Mouse (Mus musculus) mouse trophoblast stem cell (cell line): ENCODE results near the gene Tmem94.

Source experiments
- in situ Hi-C, 2 experiments: fragments of 300-500 bp; cut with MseI, MboI; formaldehyde crosslinking; loops; 2 replicates in 1 of 2; 3 replicates in 1 of 2; pipeline ENCODE4 v1.15.1; 2025

The Tmem94 gene

DNA sequence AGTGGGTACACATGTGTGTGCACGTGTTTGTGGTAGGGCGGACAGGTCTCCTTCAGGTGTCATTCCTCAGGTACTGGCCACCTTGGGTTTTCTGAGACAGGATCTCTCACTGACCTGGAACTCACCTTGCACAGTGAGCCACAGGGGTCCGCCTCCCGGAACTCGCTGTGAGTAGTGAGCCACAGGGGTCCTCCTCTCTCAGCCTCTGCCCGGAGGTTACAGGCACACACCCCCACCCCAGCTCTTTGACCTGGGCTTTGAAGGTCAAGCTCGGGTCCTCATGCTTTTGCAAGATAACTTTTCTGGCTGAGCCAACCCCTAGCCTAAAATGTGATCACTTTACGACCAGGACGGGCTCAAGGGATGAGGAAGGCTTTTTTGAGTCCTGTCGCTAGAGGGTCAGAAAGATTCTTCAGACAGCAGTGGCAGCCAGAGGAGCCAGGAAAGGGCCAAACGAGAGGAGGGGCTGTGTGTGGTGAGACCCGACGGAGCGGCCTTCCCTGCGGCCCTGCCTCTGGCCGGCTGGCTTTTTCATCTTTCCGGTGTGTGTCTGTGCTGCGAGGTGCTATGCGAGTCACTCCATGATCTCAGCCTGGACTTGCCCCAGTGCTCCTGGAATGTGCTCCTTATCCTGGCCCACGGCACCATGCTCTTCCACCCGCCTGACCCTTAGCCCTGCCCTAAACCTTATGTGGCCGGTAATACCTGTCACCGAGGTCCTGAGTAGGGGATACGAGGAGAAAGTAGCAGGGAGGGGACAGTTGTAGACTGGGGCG is 65.5 kb downstream of the Tmem94 start:
- in situ Hi-C loops = no loop called here

GRCm38 (mm10) chr11:115831518-115831917 is 66.3 kb downstream of the Tmem94 start:
- in situ Hi-C loops = no loop called here

GRCm38 (mm10) chr11:115832064-115832463 is 66.8 kb downstream of the Tmem94 start:
- in situ Hi-C loops = no loop called here

DNA sequence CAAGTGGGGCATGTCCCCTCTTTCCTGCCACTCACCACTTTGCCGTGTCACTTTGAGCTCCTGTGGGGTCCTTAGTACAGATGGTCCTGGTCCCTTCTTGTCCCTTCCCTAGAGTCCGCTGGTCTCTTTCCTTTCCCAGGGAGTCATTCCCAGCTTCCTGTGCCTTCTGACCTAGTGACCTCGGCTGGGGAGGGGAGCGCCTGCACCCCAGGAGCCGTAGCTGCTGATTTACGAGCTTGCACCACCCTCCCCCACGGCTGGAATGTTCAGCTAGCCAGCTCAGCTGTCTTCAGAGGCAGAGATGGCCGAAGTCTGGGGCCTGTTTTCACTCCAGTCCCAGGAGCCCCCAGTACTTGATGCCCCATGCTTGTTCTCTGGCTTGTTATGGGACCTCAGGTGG is 67.3 kb downstream of the Tmem94 start:
- in situ Hi-C loops = no loop called here

DNA sequence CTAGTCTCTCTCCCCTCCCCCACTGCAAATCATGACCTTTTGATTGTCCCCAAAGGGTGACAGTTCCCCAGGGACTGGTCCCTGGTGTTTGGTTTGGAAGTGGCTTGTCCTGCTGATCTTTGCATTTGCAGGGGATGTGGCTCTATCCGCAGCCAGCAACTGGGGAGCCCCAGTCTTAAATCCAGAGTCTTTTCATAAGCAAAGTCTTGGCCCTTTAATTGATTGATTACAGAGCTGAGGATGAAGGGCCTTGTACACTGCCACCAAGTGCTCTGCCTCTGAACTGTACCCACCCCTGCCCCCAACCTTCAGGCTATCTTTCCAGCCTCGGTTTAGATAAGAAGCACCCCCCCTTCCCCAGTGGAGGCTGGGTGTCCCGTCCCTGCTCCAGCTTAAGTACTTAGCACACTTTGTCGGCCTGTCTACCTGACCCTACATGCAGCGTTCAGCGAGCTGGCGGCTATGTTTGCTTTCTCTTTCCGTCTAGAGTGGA is 67.8 kb downstream of the Tmem94 start:
- in situ Hi-C loops = no loop called here

GRCm38 (mm10) chr11:115834033-115834432 is 68.8 kb downstream of the Tmem94 start:
- in situ Hi-C loops = no loop called here

DNA sequence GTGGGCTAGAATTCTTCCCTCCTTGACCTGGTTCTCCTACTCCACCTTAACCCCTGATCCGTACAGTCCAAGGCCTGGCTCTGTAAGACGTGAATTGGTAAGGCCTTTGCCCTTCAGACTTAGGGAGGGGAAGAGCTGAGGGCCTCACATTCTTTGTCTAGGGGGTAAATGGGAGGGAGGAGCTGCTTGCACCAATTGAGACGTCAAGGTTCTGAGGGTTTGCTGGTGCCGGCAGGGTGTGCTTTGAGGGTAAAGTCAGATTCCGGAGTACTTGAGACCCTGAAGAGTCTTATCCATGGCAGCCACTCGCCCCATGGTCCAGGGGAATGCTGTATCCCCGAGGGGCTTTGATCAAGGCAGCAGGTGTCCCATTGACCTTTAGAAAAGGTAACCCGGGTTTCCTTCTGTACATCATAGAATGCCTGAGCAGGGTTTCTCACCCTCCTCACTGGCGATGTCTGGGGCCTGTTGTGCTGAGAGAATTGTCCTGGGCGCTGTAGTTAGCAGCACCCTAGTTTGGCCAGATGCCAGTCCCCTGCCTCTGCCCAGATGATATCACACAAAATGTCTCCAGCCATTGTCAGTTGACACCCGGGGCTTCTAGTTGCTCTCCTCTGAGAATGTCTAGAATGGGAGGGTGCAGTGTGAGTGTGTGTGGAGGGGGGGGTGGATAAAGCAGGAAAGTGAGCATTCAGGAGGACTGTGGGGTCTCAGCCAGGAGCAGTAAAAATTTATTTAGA is 71.6 kb downstream of the Tmem94 start:
- in situ Hi-C loops = no loop called here

DNA sequence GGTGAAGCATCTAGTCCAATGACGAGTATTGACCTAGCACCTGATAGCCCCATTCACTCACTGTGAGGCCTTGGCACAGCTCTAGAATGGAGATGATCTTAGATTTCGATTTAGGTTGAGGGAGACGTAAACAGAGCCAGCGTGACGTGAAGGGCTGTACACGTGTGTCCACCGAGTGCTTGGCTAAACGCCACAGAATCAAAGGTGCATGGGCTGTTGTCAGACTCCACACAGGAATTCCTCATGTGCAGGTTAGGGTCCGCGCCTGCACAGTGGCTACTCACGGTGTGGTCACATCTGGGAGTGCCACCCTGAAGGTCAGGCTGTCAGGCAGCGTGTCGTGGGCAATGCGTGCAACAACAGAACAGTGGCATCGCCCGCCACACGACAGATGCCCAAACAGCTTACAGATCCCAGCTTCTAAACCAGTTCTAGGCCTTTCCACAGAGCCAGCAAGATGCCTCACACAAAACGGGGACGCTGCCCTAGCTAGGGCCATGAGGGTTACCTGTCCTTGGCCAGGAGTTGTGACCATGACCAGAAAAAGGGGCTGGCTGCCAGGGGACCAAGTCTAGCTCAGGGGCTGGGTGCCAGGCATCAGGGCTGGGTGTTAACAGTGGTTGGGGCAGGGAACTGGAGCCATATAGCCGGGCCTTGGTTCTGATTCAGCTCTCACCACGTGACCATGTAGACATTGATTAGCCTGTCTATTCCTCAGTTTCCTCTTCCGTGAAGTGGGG is 72.5 kb downstream of the Tmem94 start:
- in situ Hi-C loops = no loop called here

DNA sequence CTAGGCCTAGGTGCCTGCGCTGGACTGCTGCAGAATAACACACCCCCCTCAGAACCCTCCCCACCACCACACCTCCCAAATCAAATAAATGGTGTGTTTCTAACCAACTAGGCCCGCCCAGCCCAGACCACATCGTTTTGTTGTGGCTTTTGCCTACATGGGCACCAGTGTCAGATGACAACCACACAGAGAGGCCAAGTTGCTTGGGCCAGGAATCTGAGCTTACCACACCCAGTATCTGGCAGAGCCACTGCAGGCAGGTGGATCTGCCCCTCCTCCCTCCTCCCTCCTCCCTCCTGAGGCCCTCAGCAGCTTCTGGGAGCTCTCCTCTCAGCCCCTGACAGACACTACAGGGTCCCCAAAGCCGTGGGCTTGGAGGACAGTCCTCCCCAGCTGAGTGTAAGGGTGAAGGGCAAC is 73.7 kb downstream of the Tmem94 start:
- in situ Hi-C loops = no loop called here

GRCm38 (mm10) chr11:115839732-115840131 is 74.5 kb downstream of the Tmem94 start:
- in situ Hi-C loops = no loop called here

DNA sequence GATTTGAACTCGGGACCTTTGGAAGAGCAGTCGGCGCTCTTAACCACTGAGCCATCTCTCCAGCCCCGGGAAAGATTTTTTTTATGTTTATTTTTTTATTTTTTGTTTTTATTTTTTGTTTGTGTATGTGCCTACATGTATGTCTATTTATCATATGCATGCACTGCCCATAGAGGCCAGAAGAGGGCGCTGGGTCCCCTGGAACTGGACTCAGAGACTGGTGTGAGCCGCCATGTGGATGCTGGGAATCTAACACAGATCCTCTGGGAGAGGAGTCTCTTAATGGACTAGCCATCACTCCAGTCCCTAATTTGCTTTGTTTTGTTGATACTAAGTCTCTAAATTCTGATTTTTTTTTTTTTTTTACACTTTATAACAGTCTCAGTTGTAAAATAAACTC is 75.8 kb downstream of the Tmem94 start:
- in situ Hi-C loops = no loop called here

DNA sequence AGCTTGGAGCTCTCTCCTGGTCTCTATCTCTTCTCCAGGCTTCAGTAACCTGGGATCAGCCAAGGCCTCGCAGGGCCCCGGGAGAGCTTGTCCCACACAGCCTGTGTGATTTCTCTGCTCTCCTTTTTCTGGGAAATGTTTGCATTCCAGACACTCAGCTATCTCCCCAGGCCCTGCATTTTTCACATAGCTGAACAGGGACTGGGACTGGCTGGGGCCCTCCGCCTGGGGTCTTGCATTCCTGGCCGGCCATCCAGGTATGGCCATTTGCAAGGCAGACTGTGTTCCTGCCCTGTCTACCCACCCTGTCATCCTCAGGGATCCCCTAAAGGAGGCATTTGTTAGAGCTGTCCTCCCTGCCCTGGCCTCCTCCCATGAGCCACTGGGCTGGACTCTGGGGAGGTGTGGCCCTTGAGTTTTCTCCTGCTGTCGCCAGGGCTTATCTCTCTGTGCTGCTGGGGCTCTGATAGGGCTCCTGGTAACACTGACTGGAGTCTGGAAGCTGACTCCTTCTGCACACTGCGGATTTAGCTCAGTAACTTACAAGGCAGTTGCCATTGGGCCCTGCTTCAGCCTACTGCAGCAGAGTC is 76.8 kb downstream of the Tmem94 start:
- in situ Hi-C loops = no loop called here

- in situ Hi-C loops = no loop called here
Measured at GRCm38 (mm10) chr11:115843141-115843890, 78.1 kb downstream of the Tmem94 start.

GRCm38 (mm10) chr11:115843891-115844239 is 78.6 kb downstream of the Tmem94 start:
- in situ Hi-C loops = no loop called here

GRCm38 (mm10) chr11:115844240-115844639 is 79.0 kb downstream of the Tmem94 start:
- in situ Hi-C loops = no loop called here

DNA sequence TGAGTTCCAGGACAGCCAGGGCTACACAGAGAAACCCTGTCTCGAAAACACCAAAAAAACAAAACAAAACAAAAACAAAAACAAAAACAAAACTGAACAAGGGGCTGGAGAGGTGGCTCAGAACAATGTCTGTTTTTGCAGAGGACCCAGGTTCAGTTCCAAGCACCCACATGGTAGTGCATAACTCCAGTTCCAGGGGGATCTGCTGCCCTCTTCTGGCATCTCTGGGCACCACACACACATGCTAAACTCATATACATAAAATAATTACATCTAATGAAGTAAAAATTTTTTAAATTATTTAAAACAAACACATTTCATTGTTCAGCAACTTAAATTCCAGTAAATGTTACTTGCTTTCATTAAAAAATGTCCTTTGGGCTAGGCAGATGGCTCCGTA is 80.6 kb downstream of the Tmem94 start:
- in situ Hi-C loops = no loop called here
